Mouse (Mus musculus) MEL (cell line): ENCODE results near the gene Tepp.

Experiments used
- CTCF ChIP-seq, 3 experiments: IDR thresholded peaks in 2 of 3; conservative IDR thresholded peaks in 1 of 3; 2 replicates each; pipeline ENCODE4 v1.5.1; 2011 to 2012; ENCODE audit warnings: low read length in 3 of 3, low read depth in 2 of 3, mild to moderate bottlenecking in 2 of 3, improper control_type of control experiment in 1 of 3, inconsistent platforms in 1 of 3, mixed read lengths in 1 of 3, moderate library complexity in 1 of 3; ENCODE audit not compliant: control insufficient read depth in 1 of 3, insufficient read depth in 1 of 3, poor library complexity in 1 of 3, severe bottlenecking in 1 of 3
- EP300 ChIP-seq, 2 experiments: IDR thresholded peaks; 2 replicates each; pipeline ENCODE4 v1.6.1; 2011; ENCODE audit warnings: improper control_type of control experiment in 2 of 2, low read length in 2 of 2, low read depth in 1 of 2, mild to moderate bottlenecking in 1 of 2
- GABPA ChIP-seq: IDR thresholded peaks from 2 replicates; pipeline ENCODE4 v1.6.1; 2012; ENCODE audit warnings: low read depth, mild to moderate bottlenecking, inconsistent platforms, low read length, improper control_type of control experiment, moderate library complexity
- HCFC1 ChIP-seq: IDR thresholded peaks from 2 replicates; pipeline ENCODE4 v1.6.1; 2012; ENCODE audit warnings: low read depth, mild to moderate bottlenecking, inconsistent platforms, low read length, improper control_type of control experiment, moderate library complexity
- KAT2A ChIP-seq: conservative IDR thresholded peaks from 2 replicates; pipeline ENCODE4 v1.6.1; 2012; ENCODE audit warnings: low read depth, low read length, improper control_type of control experiment, inconsistent platforms
- MAX ChIP-seq: IDR thresholded peaks from 2 replicates; pipeline ENCODE4 v1.6.1; 2011; ENCODE audit warnings: low read length, improper control_type of control experiment
- MYC ChIP-seq: IDR thresholded peaks from 2 replicates; pipeline ENCODE4 v1.6.1; 2011; ENCODE audit warnings: low read depth, mild to moderate bottlenecking, low read length, improper control_type of control experiment, moderate library complexity
- POLR2A ChIP-seq, 2 experiments: IDR thresholded peaks; 2 replicates each; pipeline ENCODE4 v1.6.1; 2011 to 2012; ENCODE audit warnings: low read length in 2 of 2, mild to moderate bottlenecking in 2 of 2, control low read depth in 1 of 2, improper control_type of control experiment in 1 of 2, low read depth in 1 of 2, moderate library complexity in 1 of 2; ENCODE audit not compliant: control insufficient read depth in 1 of 2, insufficient read depth in 1 of 2, poor library complexity in 1 of 2
- RAD21 ChIP-seq: IDR thresholded peaks from 2 replicates; pipeline ENCODE4 v1.6.1; 2011; ENCODE audit warnings: mild to moderate bottlenecking, low read depth, low read length, improper control_type of control experiment
- SIN3A ChIP-seq: IDR thresholded peaks from 2 replicates; pipeline ENCODE4 v1.6.1; 2012; ENCODE audit warnings: low read length, improper control_type of control experiment, inconsistent platforms
- USF1 ChIP-seq: IDR thresholded peaks from 2 replicates; pipeline ENCODE4 v1.6.1; 2014; ENCODE audit warnings: low read depth, mild to moderate bottlenecking, inconsistent platforms, low read length, improper control_type of control experiment, moderate library complexity
- ZC3H11A ChIP-seq: IDR thresholded peaks from 2 replicates; pipeline ENCODE4 v1.6.1; 2012; ENCODE audit warnings: low read depth, mild to moderate bottlenecking, inconsistent platforms, low read length, improper control_type of control experiment
- ZNF384 ChIP-seq: IDR thresholded peaks from 2 replicates; pipeline ENCODE4 v1.6.1; 2012; ENCODE audit warnings: low read depth, mild to moderate bottlenecking, inconsistent platforms, low read length, improper control_type of control experiment

DNA sequence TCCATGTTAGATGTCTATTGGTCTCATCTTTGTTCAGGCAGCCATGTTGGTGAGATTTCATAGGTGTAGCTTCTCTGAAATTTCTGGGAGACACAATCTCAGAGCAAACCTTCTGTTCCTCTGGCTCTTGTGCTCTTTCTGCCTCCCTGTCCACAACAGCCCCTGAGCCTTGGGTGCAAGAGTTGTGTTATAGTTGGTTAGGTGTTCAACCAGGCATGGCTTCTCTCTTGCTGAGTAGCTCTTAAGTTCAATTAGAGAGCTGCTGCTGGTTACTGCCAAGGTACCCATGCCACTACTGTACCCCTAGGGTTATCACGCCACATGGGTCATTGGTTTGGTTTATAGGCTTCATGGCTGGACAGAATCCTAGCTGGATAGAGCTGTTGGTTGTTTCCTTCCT lies 5.0 kb downstream of the Tepp start:
- TF ChIP-seq ZNF384 (no peak), EP300 (IDR thresholded peaks at IDR 0.05; ENCODE audit: low read depth in 1 of 2, low read length in 2 of 2) (no peak), MAX (no peak), USF1 (no peak), CTCF (IDR thresholded peaks at IDR 0.05 in 2 of 3, conservative IDR thresholded peaks at IDR 0.05 in 1 of 3; ENCODE audit: control insufficient read depth in 1 of 3, insufficient read depth in 1 of 3, low read depth in 2 of 3, low read length in 3 of 3, poor library complexity in 1 of 3, severe bottlenecking in 1 of 3) (no peak), POLR2A (IDR thresholded peaks at IDR 0.05; ENCODE audit: control insufficient read depth in 1 of 2, insufficient read depth in 1 of 2, low read depth in 1 of 2, low read length in 2 of 2, poor library complexity in 1 of 2) (no peak), GABPA (no peak), ZC3H11A (no peak), KAT2A (no peak), HCFC1 (no peak), SIN3A (no peak), RAD21 (no peak), MYC (no peak)
